Comparison of ENCODE assay signal across 25 mouse cellular contexts in the genomic region with DNA sequence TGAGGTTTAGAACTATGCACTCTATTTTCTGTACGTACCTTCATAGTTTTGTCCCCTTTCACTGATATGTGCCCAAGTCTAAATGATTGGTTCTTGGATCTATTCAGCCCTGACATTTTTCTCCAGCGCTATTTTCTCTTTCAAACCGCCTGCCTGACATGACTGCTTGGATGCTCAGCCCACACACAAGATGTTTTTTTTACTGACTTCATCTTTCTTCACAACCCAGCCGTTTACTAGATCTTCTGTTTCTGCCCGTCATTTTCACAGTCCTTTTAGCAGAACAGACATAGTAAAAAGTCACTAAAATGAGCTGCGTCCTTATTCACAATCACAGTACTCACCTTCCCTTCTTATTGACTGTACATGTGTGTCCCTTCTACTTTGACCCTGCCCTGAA.
A peak's percentile ranks its signal among the peaks of the same experiment; 100 is the strongest.
DNase-seq lines count a peak whose midpoint lies in the region; ATAC-seq and TF ChIP-seq lines count a peak whose summit lies in the region.
"Had no signal": no experiment of that assay in that cellular context is flagged by ENCODE, and none has a peak within 500 bp of the region (broad histone marks: within the 10 kb centered on the region; RNA-seq: fewer than 3 reads in every experiment).

No protein-coding gene starts in this region.

- no peaks in the 10 kb centered on the region for H3K9me3 ChIP-seq in forebrain, postnatal 0 days (ENCODE audit: low read length)
- H3K9me3 ChIP-seq in forebrain, embryonic 12.5 days: no peaks in the 10 kb centered on the region
- no peaks in the 10 kb centered on the region for H3K9me3 ChIP-seq in midbrain, embryonic 11.5 days (ENCODE audit: control insufficient read depth, low read length)
- H3K9me3 ChIP-seq in midbrain, embryonic 13.5 days: no peaks in the 10 kb centered on the region
- H3K9me3 ChIP-seq in neural tube, embryonic 15.5 days (replicated peaks): no peaks in the 10 kb centered on the region
- H3K9me3 ChIP-seq: embryonic facial prominence, embryonic 12.5 days; embryonic facial prominence, embryonic 15.5 days; forebrain, embryonic 15.5 days; heart, embryonic 12.5 days; heart, embryonic 15.5 days; hindbrain, embryonic 10.5 days; hindbrain, embryonic 13.5 days had no signal

- no peak overlapping the region for H3K4me2 ChIP-seq in forebrain, postnatal 0 days (ENCODE audit: low read depth)
- no peak overlapping the region for H3K4me2 ChIP-seq in forebrain, embryonic 12.5 days
- no peak overlapping the region for H3K4me2 ChIP-seq in midbrain, embryonic 11.5 days
- H3K4me2 ChIP-seq in midbrain, embryonic 13.5 days (replicated peaks): no peak overlapping the region
- no peak overlapping the region for H3K4me2 ChIP-seq in neural tube, embryonic 15.5 days
- H3K4me2 ChIP-seq: embryonic facial prominence, embryonic 12.5 days; embryonic facial prominence, embryonic 15.5 days; forebrain, embryonic 15.5 days; heart, embryonic 12.5 days; heart, embryonic 15.5 days; hindbrain, embryonic 13.5 days had no signal

- WGBS in forebrain, postnatal 0 days: 60% methylated on average over 6 of the region's 6 CpGs
- WGBS in forebrain, embryonic 12.5 days: 82% methylated on average over 6 of the region's 6 CpGs
- WGBS in midbrain, embryonic 11.5 days: 87% methylated on average over 6 of the region's 6 CpGs
- 89% methylated on average over 6 of the region's 6 CpGs for WGBS in midbrain, embryonic 13.5 days
- 85% methylated on average over 6 of the region's 6 CpGs for WGBS in neural tube, embryonic 15.5 days

- peak; percentile 12 for DNase-seq in forebrain, postnatal 0 days
- peak; percentile 13 for DNase-seq in layer of hippocampus, adult 9-10 months (ENCODE audit: low spot score)
- DNase-seq in layer of hippocampus, postnatal 10 days (ENCODE audit: low spot score in 2 of 2): no peak
- peak; percentile 28 for DNase-seq in midbrain, embryonic 11.5 days (ENCODE audit: low spot score, missing footprints)
- DNase-seq: adrenal gland, adult 8-10 months; adrenal gland, postnatal 25 days; cerebellum, adult 18-20 months; cerebellum, adult 9-11 months; cerebellum, postnatal 25 days; gastrocnemius, postnatal 25 days; heart, adult 18-20 months; heart, postnatal 10 days; heart, postnatal 36 days had no signal

- H3K4me1 ChIP-seq in forebrain, postnatal 0 days (ENCODE audit: insufficient read depth): peaks cover 7% of the 10 kb centered on the region; the same call in 1 of the 2 replicates
- no peaks in the 10 kb centered on the region for H3K4me1 ChIP-seq in forebrain, embryonic 12.5 days
- no peaks in the 10 kb centered on the region for H3K4me1 ChIP-seq in midbrain, embryonic 11.5 days (ENCODE audit: control insufficient read depth, insufficient read depth, low read length)
- peaks cover 8% of the 10 kb centered on the region for H3K4me1 ChIP-seq in midbrain, embryonic 13.5 days (replicated peaks)
- no peaks in the 10 kb centered on the region for H3K4me1 ChIP-seq in neural tube, embryonic 15.5 days
- H3K4me1 ChIP-seq: embryonic facial prominence, embryonic 12.5 days; embryonic facial prominence, embryonic 15.5 days; heart, embryonic 12.5 days; heart, embryonic 15.5 days; hindbrain, embryonic 10.5 days; hindbrain, embryonic 13.5 days had no signal

- ATAC-seq in forebrain, postnatal 0 days: 0 out of 2 replicates have a peak, but pooled peaks have one; percentile 14
- ATAC-seq in forebrain, embryonic 12.5 days (ENCODE audit: low FRiP score): no peak
- no peak for ATAC-seq in midbrain, embryonic 11.5 days (ENCODE audit: low FRiP score)
- ATAC-seq in midbrain, embryonic 13.5 days: no peak
- ATAC-seq in neural tube, embryonic 15.5 days (ENCODE audit: low FRiP score): no peak
- ATAC-seq: activated CD4-positive, CD25-positive, alpha-beta regulatory T cell, adult 4 months; forebrain, embryonic 15.5 days; hindbrain, embryonic 16.5 days had no signal

- no peaks in the 10 kb centered on the region for H3K36me3 ChIP-seq in forebrain, postnatal 0 days (ENCODE audit: insufficient read depth)
- no peaks in the 10 kb centered on the region for H3K36me3 ChIP-seq in forebrain, embryonic 12.5 days (replicated peaks)
- no peaks in the 10 kb centered on the region for H3K36me3 ChIP-seq in midbrain, embryonic 11.5 days (ENCODE audit: control insufficient read depth, insufficient read depth, low read length)
- H3K36me3 ChIP-seq in midbrain, embryonic 13.5 days: no peaks in the 10 kb centered on the region
- H3K36me3 ChIP-seq in neural tube, embryonic 15.5 days: no peaks in the 10 kb centered on the region
- H3K36me3 ChIP-seq: embryonic facial prominence, embryonic 12.5 days; embryonic facial prominence, embryonic 15.5 days; forebrain, embryonic 15.5 days; heart, embryonic 12.5 days; heart, embryonic 15.5 days; hindbrain, embryonic 10.5 days; hindbrain, embryonic 13.5 days had no signal

- no peak overlapping the region for H3K9ac ChIP-seq in forebrain, postnatal 0 days
- H3K9ac ChIP-seq in forebrain, embryonic 12.5 days: no peak overlapping the region
- no peak overlapping the region for H3K9ac ChIP-seq in midbrain, embryonic 11.5 days (ENCODE audit: low read length)
- no peak overlapping the region for H3K9ac ChIP-seq in midbrain, embryonic 13.5 days (replicated peaks)
- no peak overlapping the region for H3K9ac ChIP-seq in neural tube, embryonic 15.5 days (replicated peaks)
- H3K9ac ChIP-seq: embryonic facial prominence, embryonic 12.5 days; embryonic facial prominence, embryonic 15.5 days; forebrain, embryonic 15.5 days; heart, embryonic 12.5 days; heart, embryonic 15.5 days; hindbrain, embryonic 13.5 days had no signal

- H3K27me3 ChIP-seq in forebrain, postnatal 0 days (ENCODE audit: insufficient read depth, low read length): no peaks in the 10 kb centered on the region
- no peaks in the 10 kb centered on the region for H3K27me3 ChIP-seq in forebrain, embryonic 12.5 days
- no peaks in the 10 kb centered on the region for H3K27me3 ChIP-seq in midbrain, embryonic 11.5 days (ENCODE audit: control insufficient read depth, insufficient read depth, low read length)
- no peaks in the 10 kb centered on the region for H3K27me3 ChIP-seq in midbrain, embryonic 13.5 days
- no peaks in the 10 kb centered on the region for H3K27me3 ChIP-seq in neural tube, embryonic 15.5 days (replicated peaks)
- H3K27me3 ChIP-seq: embryonic facial prominence, embryonic 12.5 days; embryonic facial prominence, embryonic 15.5 days; forebrain, embryonic 15.5 days; heart, embryonic 12.5 days; heart, embryonic 15.5 days; hindbrain, embryonic 13.5 days had no signal

- H3K27ac ChIP-seq in forebrain, postnatal 0 days (ENCODE audit: low read depth, low read length): peak overlapping the region; percentile 70
- no peak overlapping the region for H3K27ac ChIP-seq in forebrain, embryonic 12.5 days
- no peak overlapping the region for H3K27ac ChIP-seq in midbrain, embryonic 11.5 days (ENCODE audit: low read depth, low read length)
- no peak overlapping the region for H3K27ac ChIP-seq in midbrain, embryonic 13.5 days
- H3K27ac ChIP-seq in neural tube, embryonic 15.5 days (replicated peaks): no peak overlapping the region
- H3K27ac ChIP-seq: embryonic facial prominence, embryonic 12.5 days; embryonic facial prominence, embryonic 15.5 days; forebrain, embryonic 15.5 days; heart, embryonic 15.5 days; hindbrain, embryonic 10.5 days; hindbrain, embryonic 13.5 days had no signal

- H3K4me3 ChIP-seq in forebrain, postnatal 0 days (ENCODE audit: low read depth, low read length): no peak overlapping the region
- H3K4me3 ChIP-seq in forebrain, embryonic 12.5 days (replicated peaks): no peak overlapping the region
- H3K4me3 ChIP-seq in midbrain, embryonic 11.5 days (ENCODE audit: low read depth, low read length): no peak overlapping the region
- H3K4me3 ChIP-seq in midbrain, embryonic 13.5 days (replicated peaks): no peak overlapping the region
- H3K4me3 ChIP-seq in neural tube, embryonic 15.5 days (replicated peaks): no peak overlapping the region
- H3K4me3 ChIP-seq: embryonic facial prominence, embryonic 12.5 days; embryonic facial prominence, embryonic 15.5 days; forebrain, embryonic 15.5 days; heart, embryonic 12.5 days; heart, embryonic 15.5 days; hindbrain, embryonic 10.5 days; hindbrain, embryonic 13.5 days had no signal

- TF ChIP-seq CTCF in forebrain, postnatal 0 days (IDR thresholded peaks at IDR 0.05; ENCODE audit: low read depth): no peak

Comparison
In these comparisons a context has a peak if more than half of its experiments do, and no peak if none do; other contexts are left out.
1. DNase-seq: peak in forebrain, postnatal 0 days (single experiment), layer of hippocampus, adult 9-10 months (single experiment) and midbrain, embryonic 11.5 days (single experiment); none in layer of hippocampus, postnatal 10 days (0 of 2).